Mouse (Mus musculus) activated CD4-positive, CD25-positive, alpha-beta regulatory T cell (primary cell): ENCODE data around the gene Barx2. TPM values are rescaled to one million over a fixed set of nuclear protein-coding genes. Genes with fewer than 3 reads are reported as not detected.

Experiments used
- polyA plus RNA-seq, 2 experiments: library from polyadenylated mRNA; unstranded; fragments of 100-300 nt; shearing (Covaris generic); gene quantifications; one replicate each; pipeline ENCODE4 v1.2.1; 2017

The Barx2 gene
- under 1 TPM in 1 of 2 experiments, not detected in 1; 0.13 TPM for polyA plus RNA-seq

DNA sequence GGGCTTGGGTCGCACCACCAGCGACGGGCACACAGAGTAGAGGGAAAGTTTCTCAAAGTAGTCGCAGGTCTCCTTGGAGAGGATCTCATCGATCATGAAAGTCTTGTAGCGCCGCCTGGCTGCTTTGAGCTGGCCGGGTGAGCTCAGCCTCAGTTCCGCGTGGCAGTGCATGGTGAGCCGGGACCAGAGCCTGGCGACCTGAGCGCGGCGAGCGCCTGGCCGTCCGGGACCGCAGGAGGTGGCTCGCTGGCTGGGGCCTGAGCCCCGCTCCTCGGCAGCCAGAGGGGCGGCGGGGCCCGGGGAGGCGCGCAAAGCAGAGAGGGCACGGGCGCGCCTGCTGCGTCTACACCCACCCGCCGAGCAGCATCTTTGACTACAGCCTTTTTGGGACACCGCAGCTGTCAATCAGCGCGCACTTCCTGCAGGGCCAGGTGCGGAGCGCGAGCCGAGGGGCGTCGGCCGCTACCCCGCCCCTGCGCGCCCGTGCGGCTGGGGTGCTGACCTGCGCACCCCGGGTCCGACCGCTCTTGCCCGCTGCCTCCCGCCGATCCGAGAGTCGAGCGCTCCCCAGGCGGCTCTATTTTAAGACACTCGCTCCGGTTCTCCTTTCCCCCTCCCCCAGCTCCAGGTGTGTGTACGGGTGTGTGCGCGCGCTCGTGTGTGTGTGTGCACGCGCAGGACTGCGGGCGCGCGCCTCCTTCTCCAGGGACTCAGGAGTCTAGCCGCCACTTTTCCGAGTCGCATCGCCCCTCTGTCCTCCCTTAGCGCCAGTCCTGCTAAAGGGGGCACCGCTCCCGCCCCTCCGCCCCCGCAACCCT lies at the start of gene Barx2:
Gene Barx2 (minus strand): TSS at position 542 of the 818 bp plus-strand sequence.

Other genes with a start within 250 kb of the Barx2 start
- gene Arhgap32, start 202.7 kb upstream of the Barx2 start, polyA plus RNA-seq = under 1 TPM in 1 of 2 experiments, not detected in 1; 0.27 TPM